Mouse (Mus musculus) bone marrow, adult 2 months (tissue): Measurements from ENCODE around the gene Kcnab1. TPM values are rescaled to one million over a fixed set of nuclear protein-coding genes. Genes with fewer than 3 reads are reported as not detected.

Experiments
- H3K27ac ChIP-seq: fragments of 200-500 bp; 2 replicates; pipeline ENCODE4 v1.5.1; 2012; ENCODE audit warnings: low read depth, mild to moderate bottlenecking, control low read depth, inconsistent platforms, low read length; ENCODE audit not compliant: control insufficient read depth, poor library complexity, insufficient read depth
- H3K4me1 ChIP-seq: fragments of 200-500 bp; 2 replicates; pipeline ENCODE4 v1.6.1; 2011; ENCODE audit warnings: low read length; ENCODE audit not compliant: control insufficient read depth, insufficient read depth
- H3K4me3 ChIP-seq: fragments of 200-500 bp; replicated peaks from 2 replicates; pipeline ENCODE3; 2011; ENCODE audit warnings: mild to moderate bottlenecking, low read depth, low read length, control low read depth; ENCODE audit not compliant: control insufficient read depth
- CTCF ChIP-seq: fragments of 200-500 bp; IDR thresholded peaks from 2 replicates; pipeline ENCODE4 v1.5.1; 2011; ENCODE audit warnings: low read length, control low read depth; ENCODE audit not compliant: control insufficient read depth, insufficient read depth
- POLR2A ChIP-seq: fragments of 200-500 bp; IDR thresholded peaks from 2 replicates; pipeline ENCODE4 v1.6.1; 2011; ENCODE audit warnings: low read depth, mild to moderate bottlenecking, control low read depth, low read length, borderline replicate concordance; ENCODE audit not compliant: control insufficient read depth
- WGBS: fragments of 180-500 bp; shearing (Covaris S2); methylation state at CpG from one replicate; pipeline ENCODE4 v1.1.7; 2018; 5-methylcytosine and 5-hydroxymethylcytosine counted together
- polyA plus RNA-seq: library from polyadenylated mRNA; stranded (reverse); fragments of >200 nt; gene quantifications from 2 replicates; pipeline ENCODE4 v1.2.4, GENCODE M21; 2011; ENCODE audit warnings: low replicate concordance; ENCODE audit not compliant: missing spikeins, insufficient read depth, insufficient read length

Gene Kcnab1
- polyA plus RNA-seq, 1 experiment, result 2.2 TPM

DNA sequence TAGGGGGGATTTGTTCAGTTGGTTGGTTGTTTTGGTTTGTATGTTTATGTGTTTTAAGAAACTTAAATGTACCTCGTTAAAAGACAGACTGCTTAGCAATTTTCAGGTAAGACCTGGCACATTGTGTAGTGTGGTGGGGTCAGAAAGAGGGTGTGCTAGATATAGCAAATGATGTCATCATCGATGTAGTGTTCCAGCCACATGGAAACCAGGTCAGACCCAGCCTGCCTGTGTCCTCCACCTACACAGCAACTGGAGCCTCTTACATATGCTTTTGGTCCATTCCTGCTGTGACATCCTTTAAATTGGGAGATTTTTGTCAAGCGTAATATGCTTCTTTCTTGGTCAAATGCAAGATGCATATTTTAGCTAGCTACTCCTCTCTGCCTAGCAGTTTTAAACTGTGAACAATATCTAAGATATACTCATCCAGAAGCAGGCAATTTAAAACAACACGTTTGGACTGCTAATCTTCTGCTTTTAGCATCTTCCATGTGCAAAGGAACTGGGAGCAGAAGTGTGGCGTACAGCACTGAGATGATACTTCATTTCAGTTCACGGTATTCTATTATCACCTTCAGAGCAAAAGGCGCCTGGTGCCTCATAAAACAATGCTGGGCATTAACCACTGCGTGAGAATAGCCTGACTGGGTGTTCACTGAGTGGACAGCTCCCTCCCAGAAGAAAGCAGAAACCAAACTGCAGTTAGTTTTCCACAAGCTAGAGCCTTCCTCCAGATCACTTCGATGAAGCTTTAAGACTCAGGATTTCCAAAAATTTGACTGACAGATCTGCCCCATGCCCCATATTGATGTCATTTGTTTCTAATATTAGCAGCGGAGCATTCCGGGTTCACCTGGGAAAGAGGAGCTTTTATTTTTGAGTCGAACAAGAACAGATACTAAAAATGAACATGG is 153.6 kb downstream of the Kcnab1 start:
- H3K27ac ChIP-seq, result no peak overlapping the region
- no peak overlapping the region for H3K4me3 ChIP-seq
- H3K4me1 ChIP-seq, result no peaks in the 10 kb centered on the region
- WGBS, result 76% methylated on average over 12 of the region's 12 CpGs
- no peak for TF ChIP-seq POLR2A
- no peak for TF ChIP-seq CTCF

GRCm38 (mm10) chr3:65273317-65273716 is 164.1 kb downstream of the Kcnab1 start:
- no peak overlapping the region for H3K4me3 ChIP-seq
- WGBS, result 83% methylated on average over 1 of the region's 1 CpGs
- TF ChIP-seq CTCF, result no peak
- TF ChIP-seq POLR2A, result no peak
- no peak overlapping the region for H3K27ac ChIP-seq
- no peaks in the 10 kb centered on the region for H3K4me1 ChIP-seq

DNA sequence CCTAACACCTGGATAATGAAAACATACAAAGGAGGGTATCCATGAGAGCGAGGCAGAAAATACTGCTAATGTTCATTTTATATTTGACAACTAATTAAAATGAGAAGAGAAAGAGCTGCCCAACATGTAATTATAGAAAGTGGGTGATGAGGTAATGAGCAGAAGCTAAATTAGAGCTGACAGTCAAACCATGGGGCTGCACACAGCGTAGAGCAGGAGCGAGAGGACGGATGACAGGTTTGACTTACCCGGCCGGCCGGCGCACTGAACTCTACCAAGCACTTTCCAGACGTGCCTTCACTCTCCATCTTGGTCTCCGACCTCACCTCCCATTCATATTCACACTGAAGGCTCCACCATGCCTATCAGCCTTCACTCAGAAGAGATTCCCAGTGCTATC is 168.6 kb downstream of the Kcnab1 start:
- H3K4me1 ChIP-seq, result no peaks in the 10 kb centered on the region
- TF ChIP-seq POLR2A, result no peak
- H3K4me3 ChIP-seq, result no peak overlapping the region
- 85% methylated on average over 10 of the region's 10 CpGs for WGBS
- H3K27ac ChIP-seq, result no peak overlapping the region

GRCm38 (mm10) chr3:65283366-65283765 is 174.2 kb downstream of the Kcnab1 start:
- H3K4me3 ChIP-seq, result no peak overlapping the region
- WGBS, result 72% methylated on average over 2 of the region's 2 CpGs
- TF ChIP-seq POLR2A, result no peak
- TF ChIP-seq CTCF, result no peak
- no peak overlapping the region for H3K27ac ChIP-seq
- no peaks in the 10 kb centered on the region for H3K4me1 ChIP-seq

DNA sequence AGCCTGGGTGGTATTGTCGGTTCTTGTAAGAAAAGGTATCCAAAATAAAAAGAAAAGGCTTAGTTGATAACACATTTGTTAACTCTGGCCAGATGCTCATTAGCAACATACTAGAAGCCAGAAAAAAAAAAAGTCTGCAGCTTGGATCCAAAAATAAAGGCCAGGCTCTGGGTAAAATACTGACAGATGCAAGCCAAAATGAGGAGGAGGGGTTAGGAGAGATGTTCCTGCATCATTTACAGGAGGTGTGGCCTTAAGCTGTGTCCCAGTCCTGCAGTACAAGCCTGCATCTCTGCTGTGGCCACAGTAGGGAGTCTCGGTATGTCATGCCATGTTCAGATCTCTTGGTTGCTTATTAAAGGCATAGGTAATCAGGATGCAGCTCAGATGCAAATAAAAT is 179.8 kb downstream of the Kcnab1 start:
- Histone ChIP-seq H3K4me1 (no peaks in the 10 kb centered on the region), H3K27ac (no peak overlapping the region), H3K4me3 (no peak overlapping the region)
- 78% methylated on average over 2 of the region's 2 CpGs for WGBS
- TF ChIP-seq POLR2A (no peak), CTCF (no peak)

DNA sequence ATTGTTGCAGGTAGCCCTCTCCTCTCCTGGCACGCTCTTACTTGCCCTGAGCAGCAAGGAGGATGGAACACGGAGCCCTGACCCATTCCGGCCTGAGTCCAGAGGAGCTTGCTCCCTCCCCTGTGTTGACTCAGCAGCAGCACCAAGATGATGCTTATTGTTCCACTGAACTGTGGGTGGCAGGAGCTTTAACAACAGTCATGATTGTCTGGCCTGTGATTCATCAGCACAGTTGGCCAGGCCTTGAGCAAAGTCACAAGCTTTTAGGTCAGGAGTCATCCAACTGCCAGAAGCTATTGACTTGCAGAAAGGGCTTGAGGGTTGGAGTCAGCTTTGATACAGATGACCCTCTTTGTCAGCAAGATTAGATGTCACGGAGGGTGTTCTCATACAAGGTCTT is 187.8 kb downstream of the Kcnab1 start:
- no peak overlapping the region for H3K27ac ChIP-seq
- WGBS, result 86% methylated on average over 4 of the region's 4 CpGs
- TF ChIP-seq CTCF (no peak), POLR2A (no peak)
- no peaks in the 10 kb centered on the region; the same call in 1 of the 2 replicates for H3K4me1 ChIP-seq
- H3K4me3 ChIP-seq, result no peak overlapping the region

DNA sequence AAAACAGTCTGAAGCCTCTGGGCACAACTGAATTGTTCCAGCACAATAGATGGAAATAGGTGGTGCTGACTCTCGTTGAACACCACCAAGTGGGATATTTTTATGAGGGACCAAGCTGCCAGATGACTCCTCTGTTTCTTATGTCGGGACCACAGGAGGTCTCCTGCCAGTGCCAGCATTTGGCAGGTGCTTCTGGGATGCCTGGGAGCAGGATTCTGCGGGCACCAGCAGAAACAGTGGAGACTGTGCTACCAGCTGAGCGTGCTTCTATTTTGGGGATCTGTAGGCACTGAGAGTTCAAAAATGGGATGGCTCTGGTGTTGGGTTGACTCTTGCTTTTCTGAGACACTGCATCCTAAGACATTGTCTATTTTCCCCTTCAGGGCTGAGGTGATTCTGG is 190.0 kb downstream of the Kcnab1 start:
- 72% methylated on average over 4 of the region's 4 CpGs for WGBS
- Histone ChIP-seq H3K4me1 (no peaks in the 10 kb centered on the region; the same call in 1 of the 2 replicates), H3K4me3 (no peak overlapping the region), H3K27ac (no peak overlapping the region)
- TF ChIP-seq POLR2A (no peak), CTCF (no peak)

- TF ChIP-seq CTCF (no peak), POLR2A (no peak)
- Histone ChIP-seq H3K4me1 (no peaks in the 10 kb centered on the region), H3K4me3 (no peak overlapping the region), H3K27ac (no peak overlapping the region)
- 38% methylated on average over 3 of the region's 3 CpGs for WGBS
Measured at GRCm38 (mm10) chr3:65301531-65301930, 192.3 kb downstream of the Kcnab1 start.
